Mouse (Mus musculus) retina, adult 2 months (tissue): Measurements from ENCODE around the gene Gfod1.

ENCODE experiments used
- DNase-seq: peaks from one replicate; pipeline ENCODE4 v3.0.0-alpha.2; 2012; ENCODE audit warnings: low read depth, low spot score

Gfod1 gene

DNA sequence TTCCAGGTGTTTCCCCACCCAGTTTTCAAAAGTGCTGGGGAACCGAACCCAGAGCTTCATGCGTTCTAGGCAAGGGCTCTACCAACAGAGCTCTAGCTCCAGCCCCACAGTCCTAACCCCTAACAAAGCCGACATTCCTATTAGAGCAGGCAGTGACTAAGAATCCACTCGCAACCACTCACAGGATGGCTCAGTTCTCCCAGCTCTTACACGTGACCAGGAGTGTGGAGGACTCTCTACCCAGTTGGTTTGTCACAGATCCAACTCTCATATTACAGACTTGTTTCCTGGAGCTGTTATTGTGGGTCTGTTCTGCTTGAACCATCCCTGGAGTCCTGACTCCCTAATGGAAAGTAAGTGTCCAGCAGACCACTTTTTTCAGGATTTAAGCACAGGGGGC lies 40.3 kb downstream of the Gfod1 start:
- DNase-seq, result no peak

DNA sequence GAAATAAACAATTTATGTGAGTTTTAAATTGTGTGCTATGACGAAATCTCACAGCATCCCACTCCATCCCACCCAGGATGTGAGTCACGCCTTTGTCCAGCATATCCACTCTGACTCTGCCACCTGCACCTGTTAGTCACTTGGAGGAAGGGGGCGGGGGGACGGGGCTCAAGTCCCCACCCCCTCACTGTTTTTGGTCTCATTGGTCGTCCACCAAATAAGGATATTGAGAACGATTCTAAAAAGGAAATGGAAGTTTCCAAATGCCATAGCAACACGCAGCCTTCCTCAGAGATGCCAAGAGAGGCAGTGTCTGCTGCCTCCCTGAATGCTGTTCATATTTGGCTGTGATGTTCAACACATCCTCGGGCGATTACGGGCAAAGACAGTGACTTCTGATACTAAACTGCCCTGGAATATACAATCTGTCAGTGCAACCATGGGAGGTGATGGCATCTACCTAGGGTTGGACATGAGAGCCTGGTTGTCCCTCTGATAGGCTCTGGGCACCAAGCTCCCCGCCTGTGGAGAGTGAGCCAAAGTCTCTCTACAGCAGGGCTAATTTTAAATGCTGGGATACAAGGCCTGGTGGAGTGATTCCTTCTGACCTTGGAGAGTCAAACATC lies 41.7 kb downstream of the Gfod1 start:
- DNase-seq, result no peak

- peak; percentile 32 for DNase-seq
Measured at GRCm38 (mm10) chr13:43261287-43261686, 42.7 kb downstream of the Gfod1 start.

DNA sequence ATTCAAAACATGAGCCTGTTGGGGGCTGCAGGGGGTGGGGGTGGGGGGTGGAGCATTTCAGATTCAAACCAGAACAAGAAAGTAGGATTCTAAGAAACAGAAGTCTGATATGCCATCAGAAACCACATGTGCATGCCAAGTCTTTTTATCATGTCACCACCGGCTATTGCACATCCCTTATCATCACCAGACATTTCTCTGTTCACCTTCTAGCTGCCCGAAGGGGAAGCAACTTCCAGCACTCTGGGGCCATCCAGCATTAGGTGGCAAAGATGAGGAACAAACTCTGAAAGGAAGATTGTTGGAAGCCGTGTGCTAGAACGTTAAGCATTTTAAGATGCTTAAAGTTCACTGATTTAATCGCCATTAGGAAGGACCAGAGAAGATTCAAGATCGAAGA lies 43.2 kb downstream of the Gfod1 start:
- DNase-seq, result no peak

- no peak for DNase-seq
Measured at GRCm38 (mm10) chr13:43256447-43256846, 47.5 kb downstream of the Gfod1 start.

- DNase-seq, result no peak
Measured at GRCm38 (mm10) chr13:43253526-43253925, 50.4 kb downstream of the Gfod1 start.

DNA sequence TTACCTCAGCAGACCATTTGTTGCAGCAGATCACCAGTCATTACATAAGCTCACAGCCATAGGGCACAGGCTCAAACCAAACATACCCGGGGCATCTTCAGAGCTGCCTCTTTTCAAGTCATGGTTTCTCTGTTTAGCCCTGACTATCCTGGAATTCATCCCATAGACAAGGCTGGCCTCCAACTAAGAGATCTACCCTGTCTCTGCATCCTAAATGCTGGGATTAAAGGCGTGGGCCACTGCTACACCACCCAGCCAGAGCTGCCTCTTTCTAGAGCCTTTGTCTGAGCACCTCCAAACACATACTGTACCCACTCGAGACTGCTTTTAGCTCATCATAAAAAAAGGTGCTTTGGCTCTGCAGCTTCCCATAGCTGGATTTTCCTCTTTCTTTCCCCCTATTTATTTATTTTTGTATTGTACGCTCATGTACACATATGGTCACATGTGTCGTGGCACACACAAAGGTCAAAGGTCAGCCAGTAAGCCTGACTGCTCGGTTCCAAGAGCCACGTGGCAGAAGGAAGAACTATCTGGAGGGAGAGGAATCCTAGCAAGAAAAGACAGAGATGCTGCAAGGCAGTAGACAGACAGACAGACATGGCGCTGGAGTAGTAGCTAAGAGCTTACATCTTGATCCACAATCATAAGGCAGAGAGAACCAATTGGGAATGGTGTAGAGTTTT lies 51.7 kb downstream of the Gfod1 start:
- no peak for DNase-seq

DNA sequence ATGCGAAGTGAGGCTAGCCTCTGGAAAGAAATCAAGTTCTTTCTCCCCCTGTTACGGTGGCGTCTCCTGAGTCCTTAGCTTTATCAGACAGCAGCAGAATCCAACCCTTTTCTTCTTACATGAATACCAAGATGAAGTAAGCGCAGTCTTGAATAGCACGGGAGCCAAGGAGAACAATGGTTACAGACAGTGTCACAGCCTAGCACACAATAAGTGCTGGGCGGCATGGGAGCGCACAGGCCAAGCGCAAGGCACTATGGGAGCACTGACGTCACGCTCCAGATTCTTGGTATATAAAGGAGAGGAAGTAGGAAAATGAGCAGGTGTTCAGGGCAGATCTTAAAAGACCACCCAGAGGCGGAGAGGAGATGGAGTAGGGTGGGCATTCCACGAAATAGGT lies 52.6 kb downstream of the Gfod1 start:
- no peak for DNase-seq

- DNase-seq, result no peak
Measured at GRCm38 (mm10) chr13:43250653-43251052, 53.3 kb downstream of the Gfod1 start.

- DNase-seq, result no peak
Measured at GRCm38 (mm10) chr13:43250106-43250505, 53.9 kb downstream of the Gfod1 start.

- no peak for DNase-seq
Measured at GRCm38 (mm10) chr13:43248381-43248780, 55.6 kb downstream of the Gfod1 start.

DNA sequence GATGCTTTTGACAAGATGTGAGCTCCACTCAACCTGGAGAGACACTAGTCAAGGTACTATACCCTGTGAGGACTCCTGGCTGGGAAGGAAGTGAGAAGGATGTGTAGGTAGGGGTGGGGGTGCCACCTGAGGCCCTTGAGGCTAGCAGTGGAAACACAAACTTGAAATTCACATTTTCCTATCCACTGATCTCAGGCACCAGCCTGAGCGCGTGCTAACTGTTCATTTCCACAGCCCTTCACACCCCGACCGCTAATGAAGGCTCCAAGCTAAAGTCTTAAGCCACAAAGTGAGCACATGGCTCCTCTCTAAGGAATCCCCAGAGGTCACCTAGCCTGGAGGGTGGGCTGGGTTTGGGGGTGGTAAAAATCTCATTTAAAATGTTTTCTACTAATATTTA lies 57.1 kb downstream of the Gfod1 start:
- DNase-seq, result no peak

DNA sequence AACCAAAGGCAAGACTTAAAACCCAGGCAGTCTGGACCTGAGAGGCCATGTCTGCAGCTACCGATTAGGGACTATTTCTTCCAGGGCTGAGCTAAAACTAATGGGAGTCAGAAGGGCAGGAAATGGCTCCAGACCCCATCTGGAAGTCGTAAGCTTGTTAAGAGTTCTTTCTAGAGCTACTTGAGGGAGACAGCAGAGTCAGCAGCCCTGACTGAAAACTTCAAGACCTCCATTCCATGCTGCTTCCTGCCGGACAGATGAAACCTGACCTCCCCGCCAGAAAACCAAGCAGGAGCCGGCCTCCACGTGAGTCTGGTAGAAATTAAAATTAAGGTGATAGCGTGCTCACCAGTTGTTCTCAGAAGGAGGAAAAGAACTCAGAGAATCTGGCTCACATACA lies 60.2 kb downstream of the Gfod1 start:
- no peak for DNase-seq

DNA sequence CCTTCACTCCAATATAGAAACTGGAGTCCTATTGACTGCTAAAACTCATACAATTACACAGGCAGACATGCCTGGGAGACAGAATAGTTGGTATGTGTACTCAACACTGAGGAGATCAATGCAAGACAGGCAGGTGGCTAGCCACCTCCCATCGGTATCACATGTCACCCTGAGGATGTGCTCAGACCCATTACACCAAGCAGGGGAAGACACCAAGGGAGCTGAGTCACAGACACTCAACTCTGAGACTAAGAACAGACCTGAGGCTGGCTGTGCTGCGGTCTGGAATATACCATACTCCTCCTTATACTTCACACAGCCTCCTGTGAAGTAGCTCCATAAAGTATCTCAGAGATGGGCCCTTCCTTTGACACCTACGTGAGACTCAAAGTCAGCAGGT lies 60.7 kb downstream of the Gfod1 start:
- DNase-seq, result no peak

DNA sequence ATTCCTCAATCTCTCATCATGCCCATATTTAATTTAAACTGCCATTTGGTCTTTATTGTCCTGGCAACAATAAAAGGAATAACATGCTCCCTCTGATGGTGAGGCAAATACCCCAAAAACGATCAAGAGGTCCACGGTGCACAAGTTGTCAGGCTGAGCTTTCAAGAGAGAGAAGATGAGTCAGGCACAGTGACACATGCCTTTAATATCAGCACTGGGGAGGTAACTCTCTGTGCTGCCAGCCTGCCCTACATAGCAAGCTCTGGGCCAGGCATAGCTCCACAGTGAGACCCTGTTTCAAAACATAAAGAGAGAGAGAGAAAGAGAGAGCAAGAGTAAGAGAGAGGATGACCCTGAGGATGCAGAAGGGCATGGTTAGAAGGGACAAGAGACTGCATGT lies 62.2 kb downstream of the Gfod1 start:
- no peak for DNase-seq

DNA sequence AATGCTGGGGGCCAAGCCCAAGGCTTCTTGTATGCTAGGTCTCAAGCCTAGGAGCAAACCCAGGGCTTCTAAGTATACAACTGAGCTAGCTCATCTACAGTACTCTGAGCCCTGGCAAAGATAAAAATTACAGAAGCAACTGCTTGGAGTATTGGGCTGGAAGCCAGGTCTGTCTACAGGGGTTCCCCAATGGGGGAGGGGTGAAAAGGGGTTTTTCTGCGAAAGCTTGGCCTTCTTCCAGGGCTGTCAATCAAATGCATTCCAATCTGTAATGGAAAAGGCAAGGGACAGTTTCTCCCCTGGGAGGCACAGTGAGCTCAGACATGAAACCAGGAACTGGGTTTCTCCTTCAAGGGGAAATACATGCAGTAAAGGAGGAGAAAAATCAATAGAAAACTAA lies 62.9 kb downstream of the Gfod1 start:
- no peak for DNase-seq

DNA sequence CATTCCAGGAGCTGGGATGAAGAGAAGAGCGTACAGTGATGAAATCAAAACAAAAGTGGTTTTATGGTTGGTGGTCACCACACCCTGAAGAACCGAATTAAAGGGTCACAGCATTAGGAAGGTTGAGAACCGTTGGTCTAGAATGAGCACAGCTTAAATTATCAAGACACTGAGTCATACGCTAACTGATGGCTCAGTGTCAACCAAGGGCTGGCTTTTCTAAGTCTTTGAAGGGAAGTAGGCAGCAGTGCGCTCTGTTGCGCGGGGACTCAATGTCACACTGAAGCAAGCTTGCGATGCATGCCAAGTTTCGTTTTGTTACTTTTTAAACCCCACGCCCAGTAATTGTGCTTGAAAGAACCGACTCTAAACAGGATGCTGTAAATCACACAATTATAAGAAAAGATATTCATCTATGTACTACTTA lies 64.2 kb downstream of the Gfod1 start:
- no peak for DNase-seq

DNA sequence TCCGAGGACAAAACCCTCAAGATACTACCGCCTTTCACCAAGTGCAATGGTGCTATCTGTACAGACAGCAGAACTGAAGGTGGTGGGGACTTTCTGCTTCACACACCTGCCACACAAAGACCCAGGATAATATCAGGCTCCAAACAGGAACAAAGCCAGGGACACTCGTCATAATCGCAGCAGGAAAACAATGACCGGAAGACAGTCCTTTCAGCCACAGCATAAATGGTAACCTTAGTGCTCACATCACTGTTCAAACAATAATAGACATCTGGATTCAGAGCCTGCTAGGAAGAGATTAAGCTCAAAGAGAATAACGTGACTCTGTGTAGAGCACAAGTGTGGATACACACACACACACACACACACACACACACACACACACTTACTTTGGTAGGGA lies 67.3 kb downstream of the Gfod1 start:
- no peak for DNase-seq

- no peak for DNase-seq
Measured at GRCm38 (mm10) chr13:43235982-43236381, 68.0 kb downstream of the Gfod1 start.

DNA sequence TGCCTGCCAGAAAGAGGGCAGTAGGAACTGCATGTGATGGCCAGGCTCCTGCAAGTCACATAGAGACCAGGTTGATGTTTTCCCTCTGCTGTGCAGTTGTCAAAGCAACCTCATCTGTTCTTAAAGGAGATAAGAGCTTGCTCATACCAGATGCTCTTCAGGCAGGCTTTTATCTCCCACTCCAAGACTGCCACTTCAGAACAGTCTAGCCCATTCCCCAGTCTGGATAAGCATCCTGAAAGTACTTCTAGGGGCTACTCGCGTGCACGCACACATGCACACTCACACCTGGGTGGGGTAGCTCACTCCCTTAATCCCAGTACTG lies 68.4 kb downstream of the Gfod1 start:
- DNase-seq, result no peak

DNA sequence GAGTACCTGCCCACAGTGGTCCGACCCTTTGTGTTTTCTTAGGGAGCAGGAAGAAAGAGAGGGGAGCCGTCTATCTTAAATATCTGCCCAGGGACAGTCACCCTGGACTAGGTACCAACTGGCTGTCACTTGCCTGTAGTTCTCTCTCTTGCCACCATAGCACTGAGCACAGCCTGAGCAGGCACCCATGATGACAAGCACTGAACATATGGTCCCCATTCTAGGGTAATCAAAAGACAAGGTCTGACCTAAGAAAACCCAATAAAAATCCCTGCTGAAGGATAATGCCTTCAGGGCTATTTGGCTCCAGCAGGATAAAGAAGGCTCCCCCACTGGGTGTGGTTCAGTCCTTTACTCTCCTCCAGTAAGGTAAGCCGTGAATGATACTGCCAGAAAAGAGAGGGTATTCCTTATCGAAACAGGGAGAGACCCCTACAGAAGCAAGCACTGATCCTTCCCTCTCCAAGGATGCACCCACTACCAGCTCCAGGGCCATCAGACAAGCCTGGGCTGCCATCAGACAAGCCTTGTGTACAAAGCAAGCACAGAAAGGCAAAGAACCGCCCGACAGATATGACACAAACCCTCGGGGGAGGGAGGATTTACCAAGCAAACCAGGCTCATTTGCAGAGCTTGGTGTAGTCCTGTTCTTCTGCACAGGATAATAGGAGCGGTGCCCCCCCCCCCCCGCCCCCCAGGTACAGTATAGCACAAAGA lies 68.9 kb downstream of the Gfod1 start:
- DNase-seq, result no peak

DNA sequence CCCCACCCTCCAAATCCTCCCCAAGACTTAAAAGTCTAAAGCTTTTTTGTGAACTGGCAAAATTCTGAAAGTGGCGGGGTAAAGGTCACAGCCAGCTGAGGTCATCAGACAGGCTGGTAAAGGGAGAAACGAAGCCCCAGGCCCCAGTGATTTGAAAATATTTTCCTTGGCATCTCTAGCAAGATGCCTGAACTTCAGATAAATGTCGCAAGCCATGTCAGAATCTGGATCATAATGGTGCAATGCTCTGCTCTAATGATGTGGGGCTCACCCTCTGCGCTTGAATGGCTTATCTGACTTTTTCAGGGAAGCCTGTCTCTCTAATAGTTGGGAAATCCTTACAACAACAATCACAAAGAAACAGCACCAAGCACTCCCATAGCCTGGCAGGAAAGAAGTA lies 70.6 kb downstream of the Gfod1 start:
- DNase-seq, result no peak
